18 mouse cellular contexts compared by ENCODE assay signal in the genomic region with DNA sequence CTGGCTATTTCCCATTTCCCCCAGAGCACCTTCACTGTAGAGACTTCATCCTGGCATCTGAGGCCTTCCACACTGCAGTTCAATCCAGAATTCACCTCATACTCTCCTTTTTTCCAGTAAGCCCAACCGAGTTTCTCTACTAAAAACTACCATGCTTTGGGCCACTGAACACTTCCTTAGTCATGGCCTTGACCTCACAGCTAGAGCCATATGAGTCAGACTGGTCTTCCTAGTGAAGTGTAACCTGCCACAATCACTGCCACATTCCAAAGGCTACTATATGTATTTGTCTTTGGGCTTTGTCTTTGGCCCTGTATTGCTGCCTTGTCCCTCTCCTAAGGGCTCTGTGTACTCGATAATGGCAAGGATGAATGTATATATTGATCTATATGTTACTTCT.
"Had no signal": no experiment of that assay in that cellular context is flagged by ENCODE, and none has a peak within 500 bp of the region (broad histone marks: within the 10 kb centered on the region; RNA-seq: fewer than 3 reads in every experiment).

No protein-coding gene starts in this region.

- ATAC-seq: liver, postnatal 0 days; lung, postnatal 0 days; midbrain, embryonic 16.5 days had no signal

- H3K36me3 ChIP-seq: liver, embryonic 15.5 days; lung, embryonic 15.5 days; midbrain, embryonic 10.5 days; midbrain, embryonic 12.5 days; neural tube, embryonic 12.5 days; stomach, embryonic 15.5 days had no signal

- H3K9me3 ChIP-seq: liver, embryonic 15.5 days; lung, embryonic 15.5 days; midbrain, embryonic 10.5 days; midbrain, embryonic 12.5 days; neural tube, embryonic 12.5 days; stomach, embryonic 15.5 days had no signal

- H3K4me3 ChIP-seq: liver, embryonic 15.5 days; lung, embryonic 15.5 days; midbrain, embryonic 10.5 days; midbrain, embryonic 12.5 days; myocyte; neural tube, embryonic 12.5 days; stomach, embryonic 15.5 days had no signal

- H3K4me1 ChIP-seq: liver, embryonic 15.5 days; lung, embryonic 15.5 days; midbrain, embryonic 10.5 days; midbrain, embryonic 12.5 days; neural tube, embryonic 12.5 days; stomach, embryonic 15.5 days had no signal

- H3K27me3 ChIP-seq: liver, embryonic 15.5 days; lung, embryonic 15.5 days; midbrain, embryonic 12.5 days; neural tube, embryonic 12.5 days; stomach, embryonic 15.5 days had no signal

- H3K27ac ChIP-seq: liver, embryonic 15.5 days; lung, embryonic 15.5 days; midbrain, embryonic 10.5 days; midbrain, embryonic 12.5 days; neural tube, embryonic 12.5 days; stomach, embryonic 15.5 days had no signal

- DNase-seq: liver, postnatal 0 days; lung, adult 2 months; lung, postnatal 14 days; lung, postnatal 36 days; midbrain, embryonic 14.5 days; right cerebral cortex, postnatal 14 days; thymus, adult 18-20 months; thymus, postnatal 14 days; thymus, postnatal 36 days had no signal

- H3K4me2 ChIP-seq: liver, embryonic 15.5 days; lung, embryonic 15.5 days; midbrain, embryonic 12.5 days; neural tube, embryonic 12.5 days; stomach, embryonic 15.5 days had no signal

- H3K9ac ChIP-seq: liver, embryonic 15.5 days; liver, postnatal 0 days; lung, embryonic 15.5 days; midbrain, embryonic 12.5 days; neural tube, embryonic 12.5 days; stomach, embryonic 15.5 days had no signal
